In genomic region chr3:79286376-79287107, GRCm38 (mm10) we compare ENCODE assay signal across 8 mouse cellular contexts. TPM values are rescaled to one million over a fixed set of nuclear protein-coding genes. Genes with fewer than 3 reads are reported as not detected.
DNase-seq lines count a peak whose midpoint lies in the region; ATAC-seq lines count a peak whose summit lies in the region.

Gene Rapgef2, minus strand, starts transcription at chr3:79286517.

- no peaks in the 10 kb centered on the region for H3K36me3 ChIP-seq in embryonic facial prominence, embryonic 10.5 days (replicated peaks)
- H3K36me3 ChIP-seq in limb, embryonic 13.5 days, result no peaks in the 10 kb centered on the region
- H3K36me3 ChIP-seq in midbrain, embryonic 14.5 days (ENCODE audit: control insufficient read depth, insufficient read depth, low read length), result no peaks in the 10 kb centered on the region

- peaks cover 55% of the 10 kb centered on the region for H3K4me1 ChIP-seq in embryonic facial prominence, embryonic 10.5 days
- H3K4me1 ChIP-seq in limb, embryonic 13.5 days, result peaks cover 42% of the 10 kb centered on the region
- peaks cover 32% of the 10 kb centered on the region for H3K4me1 ChIP-seq in midbrain, embryonic 14.5 days (ENCODE audit: control insufficient read depth, insufficient read depth, low read length)

- peak within 1 kb of the TSS; percentile 96 for H3K4me2 ChIP-seq in limb, embryonic 13.5 days (replicated peaks)
- H3K4me2 ChIP-seq in midbrain, embryonic 14.5 days (ENCODE audit: low read length), result peak within 1 kb of the TSS; percentile 97

- WGBS in embryonic facial prominence, embryonic 10.5 days, result under 1% methylated on average over 97 of the region's 97 CpGs
- under 1% methylated on average over 85 of the region's 97 CpGs for whole genome bisulfite sequencing in limb, embryonic 13.5 days
- WGBS in midbrain, embryonic 14.5 days, result under 1% methylated on average over 93 of the region's 97 CpGs

- H3K4me3 ChIP-seq in embryonic facial prominence, embryonic 10.5 days, result peak within 1 kb of the TSS; percentile 93
- H3K4me3 ChIP-seq in limb, embryonic 13.5 days, result peak within 1 kb of the TSS; percentile 92
- H3K4me3 ChIP-seq in midbrain, embryonic 14.5 days (replicated peaks; ENCODE audit: low read depth, low read length), result peak within 1 kb of the TSS; percentile 95

- H3K9ac ChIP-seq in limb, embryonic 13.5 days, result peak within 1 kb of the TSS; percentile 94
- peak within 1 kb of the TSS; percentile 92 for H3K9ac ChIP-seq in midbrain, embryonic 14.5 days (replicated peaks; ENCODE audit: low read length)

- peaks cover 15% of the 10 kb centered on the region for H3K27me3 ChIP-seq in embryonic facial prominence, embryonic 10.5 days (replicated peaks; ENCODE audit: low read depth, poor library complexity, severe bottlenecking)
- peaks cover 4% of the 10 kb centered on the region; the same call in 1 of the 2 replicates for H3K27me3 ChIP-seq in limb, embryonic 13.5 days
- H3K27me3 ChIP-seq in midbrain, embryonic 14.5 days (ENCODE audit: control insufficient read depth, insufficient read depth, low read length), result no peaks in the 10 kb centered on the region; the same call in 1 of the 2 replicates

- H3K27ac ChIP-seq in embryonic facial prominence, embryonic 10.5 days (replicated peaks), result peak within 1 kb of the TSS; percentile 97
- H3K27ac ChIP-seq in limb, embryonic 13.5 days, result peak within 1 kb of the TSS; percentile 97
- peak within 1 kb of the TSS; percentile 96 for H3K27ac ChIP-seq in midbrain, embryonic 14.5 days (replicated peaks; ENCODE audit: low read depth, low read length)

- DNase-seq in 416B (ENCODE audit: low read depth), result peak; percentile 52
- DNase-seq in adrenal gland, postnatal 10 days, result peak; percentile 87
- DNase-seq in embryonic facial prominence, embryonic 10.5 days (ENCODE audit: low spot score), result peak; percentile 80
- peak; percentile 86 to 89 for DNase-seq in heart, adult 18-20 months
- DNase-seq in kidney, adult 18-20 months, result peak; percentile 86
- peak; percentile 81 for DNase-seq in midbrain, embryonic 14.5 days
- DNase-seq in spleen, postnatal 36 days (ENCODE audit: low spot score in 2 of 2), result peak; percentile 48 to 49

- no peaks in the 10 kb centered on the region for H3K9me3 ChIP-seq in embryonic facial prominence, embryonic 10.5 days
- no peaks in the 10 kb centered on the region for H3K9me3 ChIP-seq in limb, embryonic 13.5 days
- H3K9me3 ChIP-seq in midbrain, embryonic 14.5 days (ENCODE audit: control insufficient read depth, low read length), result no peaks in the 10 kb centered on the region

- ATAC-seq in limb, embryonic 13.5 days (ENCODE audit: low FRiP score, low read depth), result peak; percentile 81
- peak; percentile 83 for ATAC-seq in midbrain, embryonic 14.5 days (ENCODE audit: low FRiP score, low TSS enrichment)

RNA-seq across cellular contexts. Expression of gene Rapgef2, which starts in this region (rescaled TPM):
- 10 to 100 TPM; 25.2 to 30.4 TPM for total RNA-seq in adrenal gland, postnatal 10 days (2021)
- polyA plus RNA-seq in embryonic facial prominence, embryonic 10.5 days (2016; fragmentation: Nextera tagmentation; extraction: Ambion mirVana), result 5.0 and 5.8 TPM in 2 replicates
- 10 to 100 TPM; 34.3 to 34.5 TPM for total RNA-seq in heart, adult 18-20 months (2021)
- polyA plus RNA-seq in limb, embryonic 13.5 days (2015; fragmentation: Nextera tagmentation; extraction: Ambion mirVana), result 7.0 and 7.1 TPM in 2 replicates
- 14.8 and 15.2 TPM in 2 replicates for polyA plus RNA-seq in midbrain, embryonic 14.5 days (2014; fragmentation: Nextera tagmentation; extraction: Ambion mirVana)

Comparison
In these comparisons a context has a peak if more than half of its experiments do, and no peak if none do; other contexts are left out.
1. Peak in every context shown above with its lines: DNase-seq, ATAC-seq, H3K4me3 ChIP-seq and H3K27ac ChIP-seq.